Mouse (Mus musculus) olfactory bulb, adult 2 months (tissue): ENCODE results near the gene Gtf2b.

ENCODE experiments used
- CTCF ChIP-seq: fragments of 200-500 bp; IDR thresholded peaks from 2 replicates; pipeline ENCODE4 v1.5.1; 2012; ENCODE audit warnings: low read depth, mild to moderate bottlenecking, low read length, moderate library complexity; ENCODE audit not compliant: insufficient read depth
- POLR2A ChIP-seq: fragments of 200-500 bp; IDR thresholded peaks from 2 replicates; pipeline ENCODE4 v1.6.1; 2012; ENCODE audit warnings: mild to moderate bottlenecking, low read depth, low read length, moderate library complexity; ENCODE audit not compliant: insufficient read depth

GRCm38 (mm10) chr3:142811582-142811981, 46.7 kb downstream of the Gtf2b start:
- TF ChIP-seq CTCF (no peak), POLR2A (no peak)
